In the genomic region with DNA sequence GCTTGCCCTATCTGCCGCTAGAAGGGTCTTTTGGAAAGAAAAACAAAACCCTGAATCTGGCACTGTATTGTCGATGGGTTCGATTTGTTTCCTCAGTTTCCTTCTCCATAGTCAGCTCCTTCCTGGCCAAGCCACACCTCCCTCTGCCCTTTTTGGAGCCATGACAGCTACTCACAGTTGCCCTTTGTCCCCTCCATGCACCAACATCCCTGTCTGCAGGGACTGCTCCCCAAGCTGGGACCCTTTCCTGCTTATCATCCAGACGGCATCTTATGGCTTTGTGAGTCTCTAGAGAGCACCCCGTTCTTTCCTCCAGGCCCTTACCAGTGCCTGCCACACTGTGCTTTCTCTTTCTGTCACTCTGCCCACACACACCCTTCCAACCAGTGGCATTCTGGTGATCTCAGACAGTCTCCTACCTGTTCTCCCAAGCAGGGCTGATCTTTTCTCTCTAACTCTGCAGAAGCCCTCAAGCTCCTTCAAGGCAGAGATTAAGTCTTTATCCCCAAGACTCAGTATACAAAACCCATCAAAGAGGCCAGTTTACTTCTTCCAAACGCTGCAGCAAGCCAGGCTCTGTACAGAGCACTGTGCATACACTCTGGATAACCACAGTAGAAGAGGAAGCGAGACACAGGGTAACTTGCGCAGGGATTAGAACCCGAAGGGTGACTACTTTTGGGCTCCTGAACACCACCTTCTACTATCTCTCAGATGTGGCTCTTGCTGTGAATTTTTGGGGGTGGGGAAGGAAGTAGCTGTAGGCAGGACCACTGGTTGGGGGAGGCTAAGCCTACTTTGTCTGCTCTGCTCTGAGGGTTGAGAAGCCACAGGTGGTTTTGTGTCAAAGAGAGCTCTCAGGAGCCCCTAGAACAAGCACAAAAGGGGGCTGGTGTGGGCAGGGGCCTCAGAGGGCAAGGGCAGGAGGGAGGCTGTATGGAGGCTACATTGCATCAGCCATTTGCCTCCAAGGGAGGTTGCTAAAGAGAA, we compare ENCODE assay signal across 14 mouse cellular contexts. TPM values are rescaled to one million over a fixed set of nuclear protein-coding genes. Genes with fewer than 3 reads are reported as not detected.
DNase-seq lines count a peak whose midpoint lies in the region; ATAC-seq lines count a peak whose summit lies in the region.
"Had no signal": no experiment of that assay in that cellular context is flagged by ENCODE, and none has a peak within 500 bp of the region (broad histone marks: within the 10 kb centered on the region; RNA-seq: fewer than 3 reads in every experiment).

No protein-coding gene starts in this region.

- H3K9me3 ChIP-seq in neural tube, embryonic 15.5 days (replicated peaks): no peaks in the 10 kb centered on the region
- H3K9me3 ChIP-seq: forebrain, embryonic 12.5 days; limb, embryonic 15.5 days had no signal

- no peak overlapping the region for H3K9ac ChIP-seq in neural tube, embryonic 15.5 days (replicated peaks)
- H3K9ac ChIP-seq: forebrain, embryonic 12.5 days; limb, embryonic 15.5 days had no signal

- WGBS in neural tube, embryonic 15.5 days: 73% methylated on average over 9 of the region's 9 CpGs

- H3K36me3 ChIP-seq in neural tube, embryonic 15.5 days: no peaks in the 10 kb centered on the region
- H3K36me3 ChIP-seq: limb, embryonic 15.5 days had no signal

- H3K4me1 ChIP-seq in neural tube, embryonic 15.5 days: peaks cover 3% of the 10 kb centered on the region; the same call in 1 of the 2 replicates
- H3K4me1 ChIP-seq: forebrain, embryonic 12.5 days; limb, embryonic 15.5 days had no signal

- ATAC-seq in CD4-positive, CD25-positive, alpha-beta regulatory T cell, adult 4 months: peak; percentile 62
- peak; percentile 74 for ATAC-seq in megakaryocyte, adult 5-6 weeks (ENCODE audit: poor library complexity, severe bottlenecking)
- ATAC-seq in neural tube, embryonic 15.5 days (ENCODE audit: low FRiP score): no peak
- ATAC-seq: hindbrain, postnatal 0 days; midbrain, embryonic 16.5 days had no signal

- H3K4me2 ChIP-seq in neural tube, embryonic 15.5 days: no peak overlapping the region
- H3K4me2 ChIP-seq: forebrain, embryonic 12.5 days; limb, embryonic 15.5 days had no signal

- no peak overlapping the region for H3K27ac ChIP-seq in neural tube, embryonic 15.5 days (replicated peaks)
- H3K27ac ChIP-seq: forebrain, embryonic 12.5 days; hindbrain, postnatal 0 days; limb, embryonic 15.5 days had no signal

- peak; percentile 40 for DNase-seq in MEL-GATA-1-ER (ENCODE audit: extremely low read depth, low read depth)
- peak; percentile 49 to 51 for DNase-seq in thymus, postnatal 10 days (ENCODE audit: low spot score in 2 of 2)
- no peak for DNase-seq in right cerebral cortex, postnatal 10 days (ENCODE audit: low spot score in 2 of 2)
- no peak for DNase-seq in lung, postnatal 25 days (ENCODE audit: low spot score)
- DNase-seq: adrenal gland, adult 8-10 months; gastrocnemius, postnatal 10 days; lung, postnatal 10 days had no signal

- H3K4me3 ChIP-seq in neural tube, embryonic 15.5 days (replicated peaks): no peak overlapping the region
- H3K4me3 ChIP-seq: forebrain, embryonic 12.5 days; limb, embryonic 15.5 days had no signal

- no peaks in the 10 kb centered on the region for H3K27me3 ChIP-seq in neural tube, embryonic 15.5 days (replicated peaks)
- H3K27me3 ChIP-seq: limb, embryonic 15.5 days had no signal

RNA-seq across cellular contexts. Expression of gene Ric8b, which starts 20.2 kb away (rescaled TPM):
- 1 to 10 TPM; 6.3 to 7.2 TPM for polyA plus RNA-seq in CD4-positive, CD25-positive, alpha-beta regulatory T cell, adult 4 months (2017; shearing (Covaris generic))
- total RNA-seq in megakaryocyte, adult 5-6 weeks (2015): 13.1 and 13.8 TPM in 2 replicates
- total RNA-seq in megakaryocyte, adult 5-6 weeks (2017): 13.4 and 16.6 TPM in 2 replicates
- polyA plus RNA-seq in neural tube, embryonic 15.5 days (2015; fragmentation: Nextera tagmentation; extraction: Ambion mirVana): 42.9 and 44.0 TPM in 2 replicates

Comparison
In these comparisons a context has a peak if more than half of its experiments do, and no peak if none do; other contexts are left out.
1. DNase-seq: peak in MEL-GATA-1-ER (single experiment) and thymus, postnatal 10 days (2 of 2); none in right cerebral cortex, postnatal 10 days (0 of 2) and lung, postnatal 25 days (single experiment).